Mouse (Mus musculus) liver, adult 2 months (tissue): Measurements from ENCODE around the gene Naaa.

Experiments used
- CTCF ChIP-seq: fragments of 200-500 bp; IDR thresholded peaks from 2 replicates; pipeline ENCODE4 v1.5.1; 2011; ENCODE audit warnings: low read depth, low read length, control low read depth
- POLR2A ChIP-seq: fragments of 200-500 bp; IDR thresholded peaks from 2 replicates; pipeline ENCODE4 v1.6.1; 2011; ENCODE audit warnings: low read length, control low read depth; ENCODE audit not compliant: insufficient read depth; ENCODE audit errors: extremely low read depth

- no peak for TF ChIP-seq CTCF
- no peak for TF ChIP-seq POLR2A
Observed at GRCm38 (mm10) chr5:92227782-92228181, 50.2 kb downstream of the Naaa start.
